In genomic region chr10:60624217-60624708, GRCm38 (mm10) we compare ENCODE assay signal across 14 mouse cellular contexts.
DNase-seq lines count a peak whose midpoint lies in the region; ATAC-seq and TF ChIP-seq lines count a peak whose summit lies in the region.
"Had no signal": no experiment of that assay in that cellular context is flagged by ENCODE, and none has a peak within 500 bp of the region (broad histone marks: within the 10 kb centered on the region; RNA-seq: fewer than 3 reads in every experiment).

No protein-coding gene starts in this region.

- H3K9me3 ChIP-seq in neural tube, embryonic 12.5 days = peaks cover 6% of the 10 kb centered on the region
- peaks cover 8% of the 10 kb centered on the region for H3K9me3 ChIP-seq in midbrain, embryonic 12.5 days
- peaks cover 3% of the 10 kb centered on the region; the same call in 1 of the 2 replicates for H3K9me3 ChIP-seq in liver, postnatal 0 days (ENCODE audit: low read length)

- 0 out of 2 replicates have a peak, but pooled peaks have one; percentile 41 for ATAC-seq in neural tube, embryonic 12.5 days (ENCODE audit: low FRiP score, low read depth)
- ATAC-seq in midbrain, embryonic 12.5 days (ENCODE audit: low FRiP score, low read depth) = 0 out of 2 replicates have a peak, but pooled peaks have one; percentile 30
- ATAC-seq in liver, postnatal 0 days = no peak

- 31% methylated on average over 14 of the region's 14 CpGs for WGBS in neural tube, embryonic 12.5 days
- 62% methylated on average over 14 of the region's 14 CpGs for WGBS in midbrain, embryonic 12.5 days
- WGBS in liver, postnatal 0 days (ENCODE audit: insufficient replicate concordance) = 66% methylated on average over 14 of the region's 14 CpGs

- H3K27ac ChIP-seq in neural tube, embryonic 12.5 days = no peak overlapping the region
- H3K27ac ChIP-seq in midbrain, embryonic 12.5 days (replicated peaks) = no peak overlapping the region
- no peak overlapping the region for H3K27ac ChIP-seq in liver, postnatal 0 days (ENCODE audit: low read depth)
- H3K27ac ChIP-seq: heart, adult 2 months had no signal

- TF ChIP-seq EP300 in liver, postnatal 0 days (IDR thresholded peaks at IDR 0.05; ENCODE audit: low read depth) = no peak

- H3K36me3 ChIP-seq in neural tube, embryonic 12.5 days = no peaks in the 10 kb centered on the region
- no peaks in the 10 kb centered on the region for H3K36me3 ChIP-seq in midbrain, embryonic 12.5 days
- H3K36me3 ChIP-seq in liver, postnatal 0 days (replicated peaks; ENCODE audit: insufficient read depth, low read length) = no peaks in the 10 kb centered on the region

- peak; percentile 44 to 48 for DNase-seq in cerebellum, postnatal 14 days
- no peak for DNase-seq in cerebellum, postnatal 36 days
- DNase-seq in neural tube, embryonic 10.5 days (ENCODE audit: extremely low spot score, low spot score) = no peak
- no peak for DNase-seq in gastrocnemius, postnatal 4 days (ENCODE audit: low spot score in 2 of 2)
- no peak for DNase-seq in liver, postnatal 0 days
- no peak for DNase-seq in cerebellum, adult 8-10 months
- DNase-seq: adrenal gland, adult 8-10 months; heart, adult 2 months; heart, postnatal 36 days; kidney, adult 18-20 months; lung, embryonic 14.5 days had no signal

- no peak overlapping the region for H3K4me2 ChIP-seq in neural tube, embryonic 12.5 days (replicated peaks)
- H3K4me2 ChIP-seq in midbrain, embryonic 12.5 days (replicated peaks) = no peak overlapping the region
- H3K4me2 ChIP-seq in liver, postnatal 0 days (ENCODE audit: low read depth, low read length) = no peak overlapping the region
- H3K4me2 ChIP-seq: lung, embryonic 14.5 days had no signal

- peaks cover 28% of the 10 kb centered on the region for H3K4me1 ChIP-seq in neural tube, embryonic 12.5 days
- peaks cover 19% of the 10 kb centered on the region for H3K4me1 ChIP-seq in midbrain, embryonic 12.5 days
- no peaks in the 10 kb centered on the region for H3K4me1 ChIP-seq in liver, postnatal 0 days (ENCODE audit: insufficient read depth)
- H3K4me1 ChIP-seq: megakaryocyte, embryonic 14.5 days had no signal

- H3K9ac ChIP-seq in neural tube, embryonic 12.5 days = no peak overlapping the region
- H3K9ac ChIP-seq in midbrain, embryonic 12.5 days (replicated peaks) = no peak overlapping the region
- no peak overlapping the region for H3K9ac ChIP-seq in liver, postnatal 0 days (replicated peaks)
- H3K9ac ChIP-seq: lung, embryonic 14.5 days had no signal

- TF ChIP-seq CTCF in liver, postnatal 0 days (IDR thresholded peaks at IDR 0.05; ENCODE audit: low read depth) = no peak

- peaks cover 2% of the 10 kb centered on the region; the same call in 1 of the 2 replicates for H3K27me3 ChIP-seq in neural tube, embryonic 12.5 days (replicated peaks)
- 0 out of 2 replicates have a peak, but pooled peaks cover 6% of the 10 kb centered on the region for H3K27me3 ChIP-seq in midbrain, embryonic 12.5 days
- no peaks in the 10 kb centered on the region for H3K27me3 ChIP-seq in liver, postnatal 0 days (ENCODE audit: insufficient read depth, low read length)

- H3K4me3 ChIP-seq in neural tube, embryonic 12.5 days = no peak overlapping the region
- no peak overlapping the region for H3K4me3 ChIP-seq in midbrain, embryonic 12.5 days
- no peak overlapping the region for H3K4me3 ChIP-seq in liver, postnatal 0 days (ENCODE audit: low read depth, low read length)
- H3K4me3 ChIP-seq: heart, adult 2 months; megakaryocyte, embryonic 14.5 days had no signal

Comparison
In these comparisons a context has a peak if more than half of its experiments do, and no peak if none do; other contexts are left out.
1. DNase-seq: peak in cerebellum, postnatal 14 days (2 of 2); none in cerebellum, postnatal 36 days (0 of 2), neural tube, embryonic 10.5 days (single experiment), gastrocnemius, postnatal 4 days (0 of 2), liver, postnatal 0 days (single experiment) and cerebellum, adult 8-10 months (single experiment).